Mouse (Mus musculus) cerebellum, adult 8-10 months (tissue): ENCODE measurements around the gene Ubald1.

Experiments used
- DNase-seq: peaks from one replicate; pipeline ENCODE4 v3.0.0; 2022

Ubald1 gene

DNA sequence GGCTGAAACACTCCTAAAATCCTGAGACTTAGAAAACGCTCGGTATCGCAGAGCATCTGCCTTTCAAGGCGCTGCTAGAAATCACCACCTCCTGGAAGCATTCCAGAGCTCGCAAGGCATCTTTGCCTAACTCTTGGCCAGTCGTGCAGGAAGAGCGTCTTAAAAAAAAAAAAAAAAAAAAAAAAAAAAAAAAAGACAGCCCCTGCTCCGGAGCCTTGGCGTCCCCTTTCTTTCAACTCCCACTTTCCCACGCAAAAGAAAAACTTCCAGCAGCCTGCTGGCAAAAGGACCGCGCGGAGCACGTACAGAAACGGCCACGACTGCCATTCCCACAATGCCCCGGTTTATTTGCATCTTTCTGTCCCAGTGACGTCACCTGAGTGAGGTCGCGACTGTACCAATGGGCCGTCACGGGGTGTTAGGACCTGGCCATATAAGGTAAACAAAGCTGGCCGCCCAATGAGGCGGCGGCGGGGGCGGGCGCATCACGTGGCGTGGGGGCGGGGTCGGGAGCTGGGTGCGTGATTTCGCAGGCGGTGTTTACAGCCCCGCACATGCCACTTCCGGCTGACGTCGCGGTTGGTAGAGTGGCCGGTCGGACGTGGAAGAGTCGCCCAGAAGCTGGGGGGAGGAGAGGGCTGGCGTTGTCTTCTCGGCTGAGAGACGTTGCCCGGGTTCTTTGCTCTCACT is at the start of gene Ubald1:
Gene Ubald1, minus strand, starts transcription at position 180 of the 690 bp plus-strand sequence.
- DNase-seq, result peak; percentile 97

DNA sequence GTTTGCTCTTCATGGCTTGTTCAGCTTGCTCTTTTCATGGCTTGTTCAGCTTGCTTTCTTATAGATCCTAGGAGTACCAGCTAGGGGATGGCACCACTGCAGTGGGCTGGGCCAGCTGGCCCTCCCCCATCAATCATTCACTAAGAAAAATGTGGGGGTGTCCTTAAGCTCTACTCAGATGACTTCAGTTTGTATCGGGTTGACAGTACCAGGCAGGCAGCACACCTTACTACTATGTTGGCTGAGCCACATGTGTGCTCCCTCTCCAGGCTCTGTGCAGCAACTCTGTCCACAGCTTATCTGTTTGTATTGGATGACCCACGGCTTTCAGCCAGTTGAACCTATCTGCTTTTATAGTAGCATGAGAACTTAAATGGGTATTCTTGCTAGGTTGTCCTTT is 48.4 kb upstream of the Ubald1 start:
- DNase-seq, result no peak

DNA sequence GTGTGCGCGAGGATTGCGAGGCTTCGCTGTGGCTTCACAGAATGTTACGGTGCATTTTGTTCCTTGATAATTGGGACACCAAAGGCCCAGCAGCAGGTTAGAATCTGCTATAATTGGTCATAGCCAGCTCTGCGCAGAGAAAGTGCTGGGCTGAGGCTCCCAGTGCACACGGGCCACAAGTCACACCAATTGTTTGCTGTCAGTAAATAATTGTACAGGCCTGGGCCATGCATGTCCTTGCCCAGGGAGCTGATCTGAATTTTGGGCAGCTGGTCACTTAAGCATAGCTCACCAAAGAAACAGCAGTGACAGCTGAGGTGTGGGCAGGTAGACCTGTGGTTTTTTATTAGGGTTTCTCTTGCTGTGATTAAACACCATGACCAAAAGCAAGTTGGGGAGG is 47.9 kb upstream of the Ubald1 start:
- DNase-seq, result no peak

DNA sequence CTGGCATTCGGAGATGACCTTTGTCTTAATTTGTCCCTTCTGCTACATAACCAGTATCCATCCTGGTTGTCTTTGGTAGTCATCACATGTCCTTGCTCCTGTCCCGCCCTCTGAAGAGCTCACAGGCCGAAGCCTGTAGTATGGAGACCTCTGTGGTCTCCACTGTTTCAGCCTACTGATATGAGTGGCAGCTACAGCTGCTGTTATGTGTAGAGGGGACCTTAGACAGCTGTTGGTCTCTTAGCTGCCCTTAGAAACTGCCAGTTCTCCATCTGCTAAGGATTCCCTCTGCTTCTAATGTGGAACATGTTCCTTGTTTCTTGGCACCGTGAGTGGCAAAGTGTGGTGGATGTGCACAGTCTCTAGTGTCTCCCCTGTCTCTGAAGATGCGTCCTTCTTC is 43.9 kb upstream of the Ubald1 start:
- DNase-seq, result no peak

DNA sequence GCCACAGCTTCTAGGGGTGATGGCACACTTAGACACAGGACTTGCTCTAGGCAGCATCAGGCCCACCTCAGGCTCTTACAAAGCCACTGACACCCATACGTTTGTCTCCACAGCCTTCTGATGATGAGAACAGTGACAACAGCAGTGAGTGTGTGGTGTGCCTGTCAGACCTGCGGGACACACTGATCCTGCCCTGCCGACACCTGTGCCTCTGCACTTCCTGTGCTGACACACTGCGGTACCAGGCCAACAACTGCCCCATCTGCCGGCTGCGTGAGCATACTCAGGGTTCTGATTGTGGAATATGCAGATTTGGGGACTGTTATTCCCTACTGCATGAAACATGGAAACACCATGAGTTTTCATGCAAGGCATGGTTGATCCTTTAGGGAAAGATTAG is 42.4 kb upstream of the Ubald1 start:
- DNase-seq, result no peak

DNA sequence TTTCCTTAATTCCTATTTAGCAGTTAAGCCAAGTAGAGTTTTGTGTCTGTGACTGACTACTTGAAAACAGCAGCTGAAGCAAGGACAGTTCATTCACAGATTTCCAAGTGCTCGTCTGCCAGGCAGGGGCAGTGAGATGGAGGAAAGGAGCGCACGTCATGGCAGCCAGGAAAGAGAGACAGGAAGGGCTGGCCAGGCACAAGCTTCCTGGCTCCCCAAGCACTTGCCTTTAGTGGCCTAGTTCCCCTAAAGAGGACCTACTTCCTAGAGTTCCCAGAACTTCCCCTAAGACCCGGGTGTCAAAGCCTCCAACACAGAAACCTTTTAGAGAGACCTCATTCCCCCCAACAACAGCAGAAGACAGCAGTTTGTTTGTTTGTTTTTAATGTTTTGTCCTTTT is 40.4 kb upstream of the Ubald1 start:
- no peak for DNase-seq

DNA sequence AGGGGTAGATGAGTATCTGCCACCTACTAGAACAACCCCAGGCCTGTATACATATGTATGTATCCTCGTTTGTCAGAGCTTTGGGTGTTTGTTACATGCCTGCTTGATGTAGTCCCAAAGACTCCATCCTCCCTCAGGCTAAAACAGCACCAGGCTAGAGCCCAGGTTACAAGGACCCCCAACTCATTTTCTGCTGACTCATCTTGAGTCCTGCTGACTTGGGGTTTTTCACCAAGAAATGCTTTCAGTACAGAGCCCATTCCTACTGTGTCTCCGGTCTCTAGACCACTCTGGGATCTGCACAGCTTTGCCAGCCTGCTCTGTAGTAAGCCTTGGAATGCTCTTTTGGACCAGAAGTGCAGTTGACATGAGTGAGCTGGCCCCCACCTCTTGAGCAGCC is 36.5 kb upstream of the Ubald1 start:
- no peak for DNase-seq

DNA sequence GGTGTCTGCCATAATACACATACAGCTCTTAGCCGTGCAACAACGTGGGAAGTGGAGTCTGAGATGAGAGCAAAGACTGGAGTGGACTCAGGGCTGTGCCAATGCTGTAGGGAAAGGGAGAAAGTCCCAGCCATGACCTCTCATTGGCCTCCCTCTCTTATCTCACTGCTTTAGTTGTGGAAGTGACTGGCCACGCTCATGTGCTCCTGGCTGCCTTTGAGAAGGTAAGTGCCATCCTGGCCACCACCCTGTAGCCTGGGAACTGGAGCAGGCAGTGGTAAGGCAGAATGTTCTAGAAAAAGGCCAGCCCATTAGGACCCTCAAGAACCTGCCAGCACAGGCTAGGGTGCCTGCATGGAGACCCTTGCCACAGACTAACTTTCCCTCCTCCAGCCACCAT is 35.8 kb upstream of the Ubald1 start:
- no peak for DNase-seq

DNA sequence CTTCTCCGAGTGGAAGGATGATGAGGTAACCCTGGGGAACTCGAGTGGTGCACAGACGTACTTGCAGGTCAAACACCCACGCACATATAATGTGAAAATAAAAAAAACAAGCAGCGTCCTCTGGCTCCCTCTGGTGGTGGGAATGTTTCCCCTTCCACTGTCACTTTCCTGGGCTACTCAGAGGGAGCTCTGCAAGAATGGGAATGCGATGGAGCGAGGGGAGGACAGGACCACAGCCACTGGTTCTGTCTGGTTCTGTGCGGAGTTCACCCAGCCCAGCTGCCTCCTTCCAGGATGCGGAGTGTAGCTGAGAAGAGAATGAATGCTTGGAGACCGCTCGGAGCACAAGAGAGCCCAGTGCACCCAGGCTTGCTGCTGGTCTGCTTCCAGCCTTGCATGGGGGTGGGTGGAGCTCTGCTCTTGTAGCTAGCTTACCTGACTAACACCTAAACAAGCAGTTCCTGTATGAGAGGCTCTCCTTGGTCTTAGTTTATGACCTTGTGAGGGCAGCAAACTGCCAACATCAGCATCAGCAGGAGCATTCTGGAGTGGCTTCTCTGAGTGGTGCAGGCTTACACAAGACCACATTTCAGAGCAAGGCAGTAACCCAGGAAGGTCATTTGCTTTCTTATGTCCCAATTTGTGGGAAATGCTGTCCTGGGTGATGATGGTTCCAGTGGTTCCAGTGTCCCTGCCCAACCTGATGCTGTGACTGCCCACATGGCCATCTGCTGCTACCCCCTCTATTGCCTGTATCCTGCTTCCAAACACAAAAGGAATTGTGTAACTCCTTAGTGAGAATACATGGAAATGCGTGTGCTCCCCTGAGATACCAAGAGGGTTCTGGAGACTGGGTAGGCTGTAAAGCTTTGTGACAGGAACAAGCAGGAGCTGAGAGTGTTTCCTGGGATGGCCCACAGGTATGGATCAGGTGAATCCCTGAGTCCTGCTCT is 33.9 kb upstream of the Ubald1 start:
- DNase-seq, result peak; percentile 88

DNA sequence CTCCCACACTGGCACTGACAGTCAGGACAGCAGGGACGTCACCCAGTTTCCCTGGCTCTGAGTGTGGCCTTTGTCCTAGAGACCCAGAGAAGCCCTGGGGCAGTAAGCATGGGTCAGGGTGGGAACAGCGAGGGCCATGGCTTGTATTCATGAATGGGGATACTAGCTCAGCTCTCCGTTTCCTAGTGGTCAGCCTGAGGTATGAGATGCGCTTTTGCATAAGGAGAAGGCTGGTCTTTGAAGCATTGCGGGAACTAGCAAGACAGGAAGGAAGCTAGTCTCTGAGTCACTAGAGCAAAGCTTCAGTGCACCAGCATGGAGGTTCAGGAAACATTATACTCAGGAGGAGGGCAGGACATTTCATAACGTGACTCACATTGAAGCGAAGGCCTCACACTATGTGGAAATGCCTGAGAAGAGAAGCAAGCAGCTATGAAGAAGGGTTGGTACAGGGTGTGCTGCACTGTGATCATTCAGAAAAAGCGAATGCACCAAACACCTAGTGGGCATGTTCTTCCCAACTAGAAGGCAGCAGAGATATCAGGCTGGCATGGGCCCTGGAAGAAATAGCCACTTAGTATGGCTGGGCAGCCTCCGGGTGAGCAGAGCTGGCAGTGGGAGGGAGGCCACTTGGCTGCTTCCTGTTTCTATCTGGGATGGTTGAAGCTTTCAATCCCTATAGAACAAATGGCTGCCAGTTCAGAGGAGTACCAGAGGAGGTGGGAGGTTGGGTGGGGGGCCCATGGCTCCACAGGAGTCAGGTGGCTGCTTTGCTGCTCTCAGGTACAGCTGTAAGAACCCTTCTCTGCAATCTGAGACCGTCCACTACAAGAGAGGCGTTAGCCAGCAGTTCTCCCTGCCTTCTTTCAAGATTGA is 33.0 kb upstream of the Ubald1 start:
- no peak for DNase-seq

DNA sequence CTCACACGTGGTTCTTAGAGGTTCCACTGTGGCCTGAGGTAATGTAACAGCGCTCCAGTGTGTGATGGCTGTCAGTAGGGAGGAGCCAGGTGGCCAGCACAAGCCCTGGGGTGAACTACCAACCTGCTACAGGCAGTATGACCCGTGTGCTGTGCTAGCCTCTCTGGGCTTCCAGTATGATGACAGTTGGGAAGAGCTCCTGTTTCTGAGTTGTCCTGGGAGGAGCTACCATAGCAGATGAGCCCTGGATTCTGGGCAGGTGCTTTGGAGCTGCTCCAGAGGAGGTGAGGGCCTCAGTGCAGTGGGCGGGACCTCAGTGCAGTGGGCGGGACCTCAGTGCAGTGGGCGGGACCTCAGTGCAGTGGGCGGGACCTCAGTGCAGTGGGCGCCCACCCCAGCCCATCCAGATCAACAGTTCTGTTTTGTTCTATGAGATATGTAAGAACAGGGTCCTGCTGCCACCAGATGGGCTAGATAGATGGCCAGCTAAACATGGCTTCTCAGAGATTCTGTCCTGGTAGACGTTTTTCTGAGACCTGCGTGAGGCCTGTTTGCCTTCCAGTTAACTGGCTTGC is 32.0 kb upstream of the Ubald1 start:
- DNase-seq, result no peak

DNA sequence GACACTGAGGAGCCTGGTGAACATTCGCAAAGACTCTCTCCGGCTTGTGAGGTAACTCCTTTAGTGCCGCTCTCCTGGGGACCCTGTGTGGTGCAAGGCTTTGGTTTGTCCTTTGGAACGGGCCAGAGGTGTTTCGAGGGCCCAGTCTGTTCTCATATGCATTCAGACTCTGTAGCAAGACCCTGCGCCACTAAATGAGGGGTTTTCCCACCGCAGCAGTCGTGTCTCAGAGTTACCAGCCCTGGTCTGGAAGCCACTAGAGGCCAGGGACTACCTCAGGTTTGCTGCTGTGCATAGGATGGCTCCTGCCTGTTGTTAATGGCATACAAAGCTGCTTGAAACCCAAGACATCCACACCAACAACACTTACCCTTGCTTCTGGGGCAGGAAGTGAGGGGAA is 30.6 kb upstream of the Ubald1 start:
- DNase-seq, result no peak

DNA sequence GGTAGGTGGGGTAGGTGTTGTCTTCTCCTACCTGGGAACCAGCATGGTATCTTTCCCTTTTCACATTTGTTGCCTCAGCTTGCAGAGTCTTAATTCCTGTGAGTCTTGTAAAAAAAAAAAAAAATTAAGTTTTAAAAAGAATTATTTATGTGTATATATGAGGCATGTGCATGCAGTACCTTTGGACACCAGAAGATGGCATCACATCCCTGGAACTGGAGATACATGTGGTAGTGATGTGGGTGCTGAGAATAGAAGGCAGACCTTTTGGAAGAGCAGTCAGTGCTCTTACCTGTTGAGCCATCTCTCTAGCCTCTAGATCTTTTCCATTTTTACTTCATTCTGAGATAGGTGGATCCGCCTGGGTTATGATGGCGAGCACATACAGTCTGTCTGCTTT is 29.6 kb upstream of the Ubald1 start:
- DNase-seq, result no peak

DNA sequence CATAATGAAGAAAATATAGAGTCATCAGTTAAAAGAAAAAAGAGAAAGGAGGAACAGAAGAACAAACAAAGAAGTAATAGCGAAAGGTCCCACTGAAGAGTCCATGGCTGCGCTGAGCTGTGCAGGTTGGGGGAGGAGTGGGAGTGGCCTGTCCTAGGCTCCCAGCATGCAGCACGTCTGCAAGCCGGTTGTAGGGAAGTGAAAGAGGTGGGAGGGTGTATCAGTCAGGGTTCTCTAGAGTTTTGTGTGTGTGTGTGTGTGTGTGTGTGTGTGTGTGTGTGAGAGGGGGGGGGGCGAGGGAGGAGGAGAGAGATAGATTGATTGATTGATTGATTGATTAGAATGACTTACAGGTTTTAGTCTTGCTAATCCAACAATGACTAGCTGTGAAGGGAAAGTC is 27.9 kb upstream of the Ubald1 start:
- DNase-seq, result no peak

DNA sequence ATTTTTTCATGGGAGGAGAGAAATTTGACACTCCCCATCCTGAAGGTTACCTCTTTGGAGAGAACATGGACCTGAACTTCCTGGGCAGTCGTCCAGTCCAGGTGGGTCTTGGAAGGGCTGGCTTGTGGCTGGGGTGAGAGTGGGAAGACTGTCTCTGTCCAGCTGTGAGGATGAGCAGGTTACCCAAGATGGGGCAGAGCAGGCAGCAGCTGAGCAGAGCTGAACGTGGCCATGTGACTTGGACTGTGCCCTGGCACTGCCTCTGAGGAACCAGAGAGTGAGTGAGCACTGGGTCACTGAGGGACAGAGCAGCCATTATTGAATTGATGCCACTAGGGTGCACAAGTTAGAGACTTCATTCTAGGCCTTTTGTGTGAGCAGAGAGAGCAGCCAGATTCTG is 27.3 kb upstream of the Ubald1 start:
- no peak for DNase-seq

DNA sequence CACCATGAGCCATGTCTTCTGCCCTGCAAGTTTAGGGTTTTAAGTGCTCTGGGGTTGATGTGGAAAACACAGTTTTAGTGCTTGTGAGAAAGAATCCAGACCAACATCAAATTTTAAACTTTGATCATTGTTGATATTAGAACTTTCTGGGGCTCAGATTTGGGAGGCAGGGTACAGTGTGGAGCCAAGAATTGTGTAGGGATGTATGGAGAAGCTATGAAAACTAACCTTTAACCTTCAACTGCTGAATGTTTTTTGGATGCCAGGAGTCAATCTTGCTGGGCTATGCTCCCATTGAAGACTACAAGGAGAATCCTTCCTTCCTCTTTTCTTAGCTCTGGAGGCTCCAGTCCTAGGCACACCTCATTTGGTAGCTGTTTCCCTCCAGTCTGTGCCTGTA is 26.4 kb upstream of the Ubald1 start:
- no peak for DNase-seq

DNA sequence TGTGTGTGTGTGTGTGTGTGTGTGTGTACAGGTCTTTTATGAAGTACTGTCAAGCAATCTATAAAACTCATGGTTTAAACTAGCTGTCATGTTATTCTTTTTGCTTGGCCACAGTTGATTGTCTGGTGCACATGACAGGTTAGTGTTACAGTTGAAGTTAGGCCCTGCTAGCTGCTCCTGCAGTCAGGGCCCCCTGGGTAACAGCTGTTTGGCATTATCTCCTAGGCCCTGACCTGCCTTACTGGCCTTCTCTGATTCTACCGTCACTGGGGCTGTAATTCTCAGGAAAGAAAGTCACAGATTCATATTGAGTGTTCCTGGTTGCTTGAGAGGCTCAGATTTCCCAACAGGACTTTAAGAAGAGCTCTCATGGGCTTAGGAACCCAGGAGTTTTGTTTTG is 25.5 kb upstream of the Ubald1 start:
- DNase-seq, result no peak

DNA sequence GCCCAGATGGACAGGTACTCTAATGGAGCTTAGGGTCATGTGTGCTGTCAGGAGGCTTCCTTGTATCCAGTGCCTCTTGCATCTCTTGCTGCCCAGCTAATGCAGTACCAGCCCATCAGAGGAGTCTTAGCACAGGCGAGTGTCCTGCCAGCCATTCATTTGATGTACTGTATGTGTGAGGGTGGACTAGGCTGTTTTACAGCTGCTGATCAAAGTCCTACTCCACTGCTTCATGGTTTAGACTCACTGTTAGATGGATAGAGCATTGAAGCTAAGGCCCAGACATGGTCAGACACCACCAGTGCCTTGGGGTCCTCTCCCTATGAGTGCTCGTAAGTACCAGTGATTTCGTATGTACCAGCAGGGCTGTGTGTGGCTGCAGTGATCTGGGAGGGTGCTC is 24.8 kb upstream of the Ubald1 start:
- DNase-seq, result no peak

DNA sequence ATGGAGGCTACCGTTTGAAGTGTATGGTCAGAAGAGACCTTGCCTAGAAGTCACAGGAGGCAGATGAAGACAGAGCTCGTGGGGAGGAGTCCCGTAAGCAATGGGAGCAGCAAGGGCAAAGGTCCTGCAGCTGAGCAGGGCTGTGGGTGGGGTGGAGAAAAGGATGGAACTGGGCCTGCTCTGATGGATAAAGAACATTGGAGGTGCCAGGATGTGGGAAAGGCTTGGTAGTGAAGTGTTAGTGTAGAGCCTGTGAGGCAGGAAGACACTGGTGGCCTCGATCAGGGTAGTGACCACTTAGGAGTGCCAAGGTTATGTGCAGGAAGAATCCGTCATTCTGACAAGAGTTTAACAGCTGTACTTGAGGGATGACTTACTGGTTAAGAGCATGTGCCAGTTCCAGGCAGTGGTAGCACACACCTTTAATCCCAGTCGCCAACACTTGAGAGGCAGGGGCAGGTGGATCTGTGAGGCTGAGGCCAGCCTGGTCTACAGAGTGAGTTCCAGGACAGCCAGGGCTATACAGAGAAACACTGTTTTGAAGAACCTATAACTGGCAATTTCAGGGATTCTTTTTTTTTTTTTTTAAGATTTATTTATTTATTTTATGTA is 23.5 kb upstream of the Ubald1 start:
- no peak for DNase-seq

DNA sequence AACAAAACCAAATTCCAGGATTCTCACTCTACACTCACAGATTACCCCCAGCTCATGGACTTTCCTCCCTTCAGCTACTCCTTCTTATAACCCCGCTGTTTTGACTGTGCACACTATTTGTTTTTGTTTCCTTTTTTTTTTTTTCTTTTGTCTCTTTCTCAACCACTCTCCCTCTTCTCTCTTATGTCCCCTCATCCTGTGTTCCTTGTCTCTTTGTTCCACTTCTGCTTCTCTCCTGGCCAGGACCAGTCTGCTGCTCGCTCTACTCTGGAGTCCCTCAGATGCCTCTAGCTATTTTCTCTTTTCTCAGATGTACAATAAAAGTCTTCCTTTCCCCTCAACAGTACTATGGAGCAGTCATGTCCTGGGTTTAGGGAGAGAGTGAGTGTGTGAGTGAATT is 22.3 kb upstream of the Ubald1 start:
- no peak for DNase-seq

DNA sequence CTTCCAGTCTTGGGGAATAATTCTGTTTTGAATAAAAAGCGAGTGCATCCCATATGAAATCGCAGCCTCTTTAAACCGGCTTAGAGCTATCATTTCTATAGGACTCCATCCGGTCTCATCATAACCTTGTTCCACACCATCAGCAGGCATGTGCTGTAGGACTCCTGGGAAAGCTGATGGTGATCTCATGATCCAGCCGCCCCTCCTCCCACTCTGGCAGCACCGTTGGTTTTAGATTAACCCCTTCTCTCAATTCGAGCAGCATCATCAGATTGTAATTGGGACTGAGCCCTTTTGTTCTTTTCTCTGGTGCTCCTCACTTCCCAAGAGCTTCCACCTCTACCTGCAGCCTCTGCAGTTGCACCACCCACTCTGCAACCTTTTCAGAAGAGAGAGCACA is 21.1 kb upstream of the Ubald1 start:
- DNase-seq, result no peak

DNA sequence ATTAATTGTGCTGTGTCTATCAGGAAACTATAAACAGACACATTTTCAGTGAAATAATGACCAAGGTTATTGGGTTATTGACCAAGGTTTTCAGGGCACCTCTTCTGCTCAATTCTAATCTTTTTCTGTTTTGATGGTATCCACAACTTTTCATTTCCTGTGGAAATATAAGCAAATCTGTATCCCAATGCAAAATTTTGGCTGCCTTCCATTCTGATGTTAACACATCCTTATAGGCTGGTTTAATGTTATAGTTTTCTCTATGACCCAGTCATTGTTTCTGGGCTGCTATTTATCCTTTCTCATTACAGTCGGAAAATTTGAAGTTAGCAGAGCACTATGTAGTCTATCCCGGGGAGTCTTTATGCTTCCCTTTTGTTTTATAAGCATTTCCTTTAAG is 19.6 kb upstream of the Ubald1 start:
- no peak for DNase-seq

DNA sequence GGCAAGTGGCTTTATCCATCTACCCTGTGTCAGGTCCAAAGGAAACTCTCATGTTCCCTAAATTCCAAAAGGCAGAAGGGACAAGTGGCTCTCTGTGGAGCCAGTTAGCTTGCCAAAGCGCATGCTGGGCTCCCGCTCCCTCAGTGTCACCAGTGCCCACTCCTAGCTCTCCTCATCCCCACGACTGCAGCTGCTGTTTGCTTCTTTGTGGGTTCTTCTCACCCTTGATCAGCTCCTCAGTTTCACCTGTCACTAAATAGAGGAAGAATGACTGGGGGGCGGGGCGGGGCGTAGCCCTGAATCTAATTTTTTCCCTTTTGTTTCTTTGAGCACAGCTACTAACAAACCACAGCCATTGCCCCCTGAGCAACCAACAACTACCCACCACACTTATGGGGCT is 18.8 kb upstream of the Ubald1 start:
- DNase-seq, result no peak
